Mouse (Mus musculus): ENCODE data around the gene Rab11a. TPM values are rescaled to one million over a fixed set of nuclear protein-coding genes. Genes with fewer than 3 reads are reported as not detected.

Rab11a gene
- total RNA-seq, 1 experiment from 2014 or later = 206 TPM

- peak; percentile 96 to 98 for ATAC-seq (replicated peaks in 1 of 2; ENCODE audit: insufficient read depth in 1 of 2, low FRiP score in 2 of 2, low TSS enrichment in 1 of 2, low read depth in 1 of 2, poor library complexity in 2 of 2, severe bottlenecking in 2 of 2)
Measured at GRCm38 (mm10) chr9:64702937-64703336, 34.6 kb downstream of the Rab11a start.

- no peak for ATAC-seq (replicated peaks in 1 of 2; ENCODE audit: insufficient read depth in 1 of 2, low FRiP score in 2 of 2, low TSS enrichment in 1 of 2, low read depth in 1 of 2, poor library complexity in 2 of 2, severe bottlenecking in 2 of 2)
Measured at GRCm38 (mm10) chr9:64702391-64702790, 35.2 kb downstream of the Rab11a start.

GRCm38 (mm10) chr9:64701651-64702050 is 35.9 kb downstream of the Rab11a start:
- ATAC-seq (replicated peaks in 1 of 2; ENCODE audit: insufficient read depth in 1 of 2, low FRiP score in 2 of 2, low TSS enrichment in 1 of 2, low read depth in 1 of 2, poor library complexity in 2 of 2, severe bottlenecking in 2 of 2) = no peak

GRCm38 (mm10) chr9:64700451-64701311 is 36.9 kb downstream of the Rab11a start:
- ATAC-seq (replicated peaks in 1 of 2; ENCODE audit: insufficient read depth in 1 of 2, low FRiP score in 2 of 2, low TSS enrichment in 1 of 2, low read depth in 1 of 2, poor library complexity in 2 of 2, severe bottlenecking in 2 of 2) = no peak

GRCm38 (mm10) chr9:64698586-64698985 is 39.0 kb downstream of the Rab11a start:
- no peak for ATAC-seq (replicated peaks in 1 of 2; ENCODE audit: insufficient read depth in 1 of 2, low FRiP score in 2 of 2, low TSS enrichment in 1 of 2, low read depth in 1 of 2, poor library complexity in 2 of 2, severe bottlenecking in 2 of 2)

- no peak for ATAC-seq (replicated peaks in 1 of 2; ENCODE audit: insufficient read depth in 1 of 2, low FRiP score in 2 of 2, low TSS enrichment in 1 of 2, low read depth in 1 of 2, poor library complexity in 2 of 2, severe bottlenecking in 2 of 2)
Measured at GRCm38 (mm10) chr9:64697677-64698076, 39.9 kb downstream of the Rab11a start.

GRCm38 (mm10) chr9:64697006-64697405 is 40.6 kb downstream of the Rab11a start:
- no peak for ATAC-seq (replicated peaks in 1 of 2; ENCODE audit: insufficient read depth in 1 of 2, low FRiP score in 2 of 2, low TSS enrichment in 1 of 2, low read depth in 1 of 2, poor library complexity in 2 of 2, severe bottlenecking in 2 of 2)

GRCm38 (mm10) chr9:64696404-64696803 is 41.2 kb downstream of the Rab11a start:
- ATAC-seq (replicated peaks in 1 of 2; ENCODE audit: insufficient read depth in 1 of 2, low FRiP score in 2 of 2, low TSS enrichment in 1 of 2, low read depth in 1 of 2, poor library complexity in 2 of 2, severe bottlenecking in 2 of 2) = no peak

- no peak for ATAC-seq (replicated peaks in 1 of 2; ENCODE audit: insufficient read depth in 1 of 2, low FRiP score in 2 of 2, low TSS enrichment in 1 of 2, low read depth in 1 of 2, poor library complexity in 2 of 2, severe bottlenecking in 2 of 2)
Measured at GRCm38 (mm10) chr9:64695266-64695665, 42.3 kb downstream of the Rab11a start.

- ATAC-seq (replicated peaks in 1 of 2; ENCODE audit: insufficient read depth in 1 of 2, low FRiP score in 2 of 2, low TSS enrichment in 1 of 2, low read depth in 1 of 2, poor library complexity in 2 of 2, severe bottlenecking in 2 of 2) = no peak
Measured at GRCm38 (mm10) chr9:64693094-64693493, 44.5 kb downstream of the Rab11a start.

GRCm38 (mm10) chr9:64691176-64691575 is 46.4 kb downstream of the Rab11a start:
- peak; percentile 75 to 79 for ATAC-seq (replicated peaks in 1 of 2; ENCODE audit: insufficient read depth in 1 of 2, low FRiP score in 2 of 2, low TSS enrichment in 1 of 2, low read depth in 1 of 2, poor library complexity in 2 of 2, severe bottlenecking in 2 of 2)

- no peak for ATAC-seq (replicated peaks in 1 of 2; ENCODE audit: insufficient read depth in 1 of 2, low FRiP score in 2 of 2, low TSS enrichment in 1 of 2, low read depth in 1 of 2, poor library complexity in 2 of 2, severe bottlenecking in 2 of 2)
Measured at GRCm38 (mm10) chr9:64690771-64691170, 46.8 kb downstream of the Rab11a start.

- no peak for ATAC-seq (replicated peaks in 1 of 2; ENCODE audit: insufficient read depth in 1 of 2, low FRiP score in 2 of 2, low TSS enrichment in 1 of 2, low read depth in 1 of 2, poor library complexity in 2 of 2, severe bottlenecking in 2 of 2)
Measured at GRCm38 (mm10) chr9:64688015-64688394, 49.6 kb downstream of the Rab11a start.

- ATAC-seq (replicated peaks in 1 of 2; ENCODE audit: insufficient read depth in 1 of 2, low FRiP score in 2 of 2, low TSS enrichment in 1 of 2, low read depth in 1 of 2, poor library complexity in 2 of 2, severe bottlenecking in 2 of 2) = no peak
Measured at GRCm38 (mm10) chr9:64687122-64688014, 50.2 kb downstream of the Rab11a start.

- ATAC-seq (replicated peaks in 1 of 2; ENCODE audit: insufficient read depth in 1 of 2, low FRiP score in 2 of 2, low TSS enrichment in 1 of 2, low read depth in 1 of 2, poor library complexity in 2 of 2, severe bottlenecking in 2 of 2) = peak; percentile 40 to 59; a peak in 2 of 4 replicates
Measured at GRCm38 (mm10) chr9:64671341-64672319, 65.9 kb downstream of the Rab11a start.

GRCm38 (mm10) chr9:64668001-64668400 is 69.6 kb downstream of the Rab11a start:
- ATAC-seq (replicated peaks in 1 of 2; ENCODE audit: insufficient read depth in 1 of 2, low FRiP score in 2 of 2, low TSS enrichment in 1 of 2, low read depth in 1 of 2, poor library complexity in 2 of 2, severe bottlenecking in 2 of 2) = no peak

GRCm38 (mm10) chr9:64667513-64667912 is 70.0 kb downstream of the Rab11a start:
- ATAC-seq (replicated peaks in 1 of 2; ENCODE audit: insufficient read depth in 1 of 2, low FRiP score in 2 of 2, low TSS enrichment in 1 of 2, low read depth in 1 of 2, poor library complexity in 2 of 2, severe bottlenecking in 2 of 2) = peak; percentile 33 to 58; a peak in 1 of 4 replicates

All from hematopoietic stem cell, adult 5-6 weeks (primary cell).